Mouse (Mus musculus): ENCODE measurements around the gene Hepacam.
A peak's percentile ranks its signal among the peaks of the same experiment; 100 is the strongest.

Hepacam gene

DNA sequence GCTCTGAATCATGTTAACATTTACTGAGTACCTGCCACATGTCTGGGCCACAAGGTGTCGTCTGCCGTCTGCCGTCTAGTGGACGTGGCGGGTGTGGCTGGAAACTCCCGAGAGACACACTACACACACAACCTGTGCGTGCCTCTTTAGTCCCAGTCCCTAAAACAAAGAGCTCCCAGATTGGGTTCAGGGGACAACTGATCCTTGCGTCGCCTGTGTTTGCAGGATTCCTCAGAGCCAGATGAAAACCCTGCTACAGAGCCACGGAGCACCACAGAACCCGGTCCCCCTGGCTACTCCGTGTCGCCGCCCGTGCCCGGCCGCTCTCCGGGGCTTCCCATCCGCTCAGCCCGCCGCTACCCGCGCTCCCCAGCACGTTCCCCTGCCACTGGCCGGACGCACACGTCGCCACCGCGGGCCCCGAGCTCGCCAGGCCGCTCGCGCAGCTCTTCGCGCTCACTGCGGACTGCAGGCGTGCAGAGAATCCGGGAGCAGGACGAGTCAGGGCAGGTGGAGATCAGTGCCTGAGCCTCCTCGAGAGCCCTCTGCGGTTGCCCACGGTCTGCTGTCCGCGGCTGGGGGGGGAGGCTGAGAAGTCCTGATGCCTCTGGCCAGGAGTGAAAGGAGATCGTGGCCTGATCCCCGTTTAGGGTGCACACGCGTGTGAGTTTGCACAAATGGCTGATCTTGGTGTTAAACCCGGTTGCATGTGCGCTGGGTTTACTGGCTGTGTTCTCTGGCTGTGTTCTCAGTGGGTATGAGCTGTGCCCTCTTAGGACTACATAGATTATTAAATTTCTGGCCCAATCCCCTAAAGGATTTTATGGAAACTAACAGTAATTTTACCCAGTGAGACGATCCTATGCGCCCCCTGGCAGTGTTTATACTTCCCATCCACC lies 17.4 kb downstream of the Hepacam start:
- DNase-seq (ENCODE audit: low read depth, low spot score) = no peak

DNA sequence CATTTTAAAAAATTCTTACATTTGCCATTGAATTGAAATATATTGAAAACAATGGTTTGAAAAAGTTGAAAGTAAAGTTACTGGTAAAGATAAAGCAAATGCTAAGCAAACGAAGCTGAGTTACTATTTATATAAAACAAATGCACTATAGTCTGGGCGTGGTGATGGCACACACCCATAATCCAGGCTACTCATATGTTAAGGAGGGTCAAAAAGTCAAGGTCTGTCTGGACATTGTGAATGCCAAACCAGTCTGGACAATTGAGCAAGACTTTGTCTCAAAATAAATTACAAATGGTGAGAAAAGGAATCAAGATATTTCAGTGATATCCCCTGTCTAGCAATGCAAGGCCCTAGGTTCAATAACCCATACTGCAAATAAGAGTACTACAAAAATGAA lies 23.7 kb downstream of the Hepacam start:
- DNase-seq (ENCODE audit: low read depth, low spot score) = no peak

DNA sequence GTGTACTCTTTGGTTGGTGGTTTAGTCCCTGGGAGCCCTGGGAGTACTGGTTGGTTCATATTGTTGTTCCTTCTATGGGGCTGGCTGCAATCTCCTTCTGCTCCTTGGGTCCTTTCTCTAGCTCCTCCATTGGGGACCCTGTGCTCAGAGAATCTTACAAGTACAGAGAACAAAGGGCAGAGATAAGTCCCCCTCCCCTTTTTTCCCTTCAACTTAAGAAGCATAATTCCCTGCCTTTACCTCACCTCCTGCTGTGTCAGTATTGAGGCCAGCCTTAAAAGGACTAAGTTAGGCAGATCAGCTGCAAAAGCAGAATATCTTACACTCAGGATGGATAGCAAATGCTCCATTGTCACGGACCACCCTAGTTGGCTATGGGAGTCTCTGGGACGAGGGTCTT lies 24.9 kb downstream of the Hepacam start:
- no peak for DNase-seq (ENCODE audit: low read depth, low spot score)

DNA sequence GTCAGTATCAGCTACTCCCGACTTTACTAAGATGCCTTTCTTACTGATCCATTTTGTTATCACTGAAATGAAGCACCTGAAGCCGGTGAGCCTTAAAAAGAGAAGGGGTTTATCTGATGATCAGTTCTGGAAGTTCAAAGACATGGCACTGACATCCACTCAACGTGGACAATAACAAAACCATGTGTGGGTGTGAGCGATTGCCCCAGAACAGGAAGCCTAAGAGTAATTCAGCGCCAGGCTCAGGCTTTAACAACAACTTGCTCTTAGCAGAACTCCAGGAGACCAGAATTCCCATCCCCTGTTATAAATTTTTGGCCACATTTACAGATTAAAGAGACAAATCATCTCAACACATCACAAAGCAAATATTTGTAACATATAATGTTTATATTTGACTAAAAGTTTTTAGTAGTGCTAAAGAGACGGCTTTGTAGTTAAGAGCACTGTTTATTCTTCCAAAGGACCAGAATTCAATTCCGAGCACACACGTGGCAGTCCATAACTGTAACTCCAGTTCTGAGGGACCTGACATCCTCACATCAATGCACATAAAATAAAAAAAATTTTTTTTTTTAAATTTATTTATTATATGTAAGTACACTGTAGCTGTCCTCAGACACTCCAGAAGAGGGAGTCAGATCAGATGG lies 26.5 kb downstream of the Hepacam start:
- no peak for DNase-seq (ENCODE audit: low read depth, low spot score)

DNA sequence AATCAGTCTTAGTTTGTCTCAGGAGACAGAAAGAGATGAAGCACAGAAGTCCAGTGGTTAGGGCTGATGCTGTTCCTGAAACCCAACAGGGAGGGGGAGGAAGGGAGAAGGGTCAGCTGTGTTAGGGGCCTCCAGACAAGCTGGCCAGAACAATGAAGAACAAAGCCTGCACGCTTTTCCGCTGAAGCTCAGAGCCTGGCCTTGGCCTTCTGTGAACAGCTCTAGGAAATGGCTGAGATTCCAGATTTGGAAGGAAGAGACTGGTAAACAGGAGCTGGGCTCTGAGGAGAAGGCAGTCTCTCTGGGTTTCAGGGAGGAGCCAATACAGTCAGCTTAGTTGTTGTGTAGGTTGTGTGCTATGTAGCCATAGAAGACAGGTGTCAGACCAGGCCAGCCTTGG lies 33.4 kb downstream of the Hepacam start:
- DNase-seq (ENCODE audit: low read depth, low spot score) = no peak

DNA sequence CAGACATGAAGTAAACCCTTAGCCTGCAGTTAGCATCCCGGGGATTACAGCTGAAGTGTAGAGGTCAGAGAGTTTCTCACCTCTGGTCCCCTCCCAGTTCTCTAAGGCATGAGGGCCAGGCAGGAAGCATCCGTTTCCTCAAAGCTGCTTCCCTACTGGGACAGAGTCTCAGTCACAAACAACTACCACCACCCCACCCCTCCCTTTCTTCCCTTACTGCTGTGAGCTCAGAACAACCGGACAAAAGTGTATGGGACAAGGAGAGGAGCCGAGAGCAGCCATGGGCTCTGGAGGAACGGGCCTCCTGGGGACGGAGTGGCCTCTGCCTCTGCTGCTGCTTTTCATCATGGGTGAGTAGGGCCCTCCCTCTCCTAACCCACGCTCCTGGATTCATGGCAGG lies 34.7 kb downstream of the Hepacam start, which contains the start of gene Robo4:
Gene Robo4 (plus strand): TSS at position 96 of the 400 bp plus-strand sequence.
- DNase-seq (ENCODE audit: low read depth, low spot score) = no peak

DNA sequence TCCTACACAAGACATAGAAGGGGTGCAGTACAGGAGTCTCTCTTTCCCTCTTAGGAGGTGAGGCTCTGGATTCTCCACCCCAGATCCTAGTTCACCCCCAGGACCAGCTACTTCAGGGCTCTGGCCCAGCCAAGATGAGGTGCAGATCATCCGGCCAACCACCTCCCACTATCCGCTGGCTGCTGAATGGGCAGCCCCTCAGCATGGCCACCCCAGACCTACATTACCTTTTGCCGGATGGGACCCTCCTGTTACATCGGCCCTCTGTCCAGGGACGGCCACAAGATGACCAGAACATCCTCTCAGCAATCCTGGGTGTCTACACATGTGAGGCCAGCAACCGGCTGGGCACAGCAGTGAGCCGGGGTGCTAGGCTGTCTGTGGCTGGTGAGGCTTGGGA lies 35.4 kb downstream of the Hepacam start:
- no peak for DNase-seq (ENCODE audit: low read depth, low spot score)

DNA sequence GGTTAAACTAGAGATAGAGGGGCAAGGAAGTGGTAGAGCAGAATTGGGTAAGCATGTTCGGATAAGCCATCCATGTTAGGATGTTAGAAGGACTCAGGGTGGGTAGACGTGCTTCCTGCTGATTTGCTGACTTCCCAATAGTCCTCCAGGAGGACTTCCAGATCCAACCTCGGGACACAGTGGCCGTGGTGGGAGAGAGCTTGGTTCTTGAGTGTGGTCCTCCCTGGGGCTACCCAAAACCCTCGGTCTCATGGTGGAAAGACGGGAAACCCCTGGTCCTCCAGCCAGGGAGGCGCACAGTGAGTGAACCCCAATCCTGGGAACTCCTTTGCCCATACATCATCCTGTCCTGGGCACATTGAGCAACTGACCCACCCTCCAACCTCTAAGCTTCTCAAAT lies 35.9 kb downstream of the Hepacam start:
- DNase-seq (ENCODE audit: low read depth, low spot score) = no peak

DNA sequence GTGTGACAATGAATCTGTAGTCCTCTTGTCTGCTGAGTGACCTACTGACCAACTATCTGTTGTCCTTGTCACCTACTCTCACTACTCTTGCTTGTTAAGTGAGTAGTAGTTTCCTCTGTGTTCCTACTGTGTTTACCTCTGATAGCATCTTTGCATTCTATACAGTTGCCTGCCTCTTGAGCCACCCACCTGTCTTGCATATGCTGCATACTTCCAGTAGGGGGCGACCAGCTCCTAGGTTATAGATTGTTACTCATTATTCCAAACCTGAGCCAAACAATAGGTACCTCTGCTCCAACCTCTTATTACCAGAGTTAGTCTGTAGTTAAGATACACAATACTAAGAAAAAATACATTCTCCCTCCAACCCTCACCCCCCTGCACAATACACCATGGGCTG lies 39.2 kb downstream of the Hepacam start:
- no peak for DNase-seq (ENCODE audit: low read depth, low spot score)

DNA sequence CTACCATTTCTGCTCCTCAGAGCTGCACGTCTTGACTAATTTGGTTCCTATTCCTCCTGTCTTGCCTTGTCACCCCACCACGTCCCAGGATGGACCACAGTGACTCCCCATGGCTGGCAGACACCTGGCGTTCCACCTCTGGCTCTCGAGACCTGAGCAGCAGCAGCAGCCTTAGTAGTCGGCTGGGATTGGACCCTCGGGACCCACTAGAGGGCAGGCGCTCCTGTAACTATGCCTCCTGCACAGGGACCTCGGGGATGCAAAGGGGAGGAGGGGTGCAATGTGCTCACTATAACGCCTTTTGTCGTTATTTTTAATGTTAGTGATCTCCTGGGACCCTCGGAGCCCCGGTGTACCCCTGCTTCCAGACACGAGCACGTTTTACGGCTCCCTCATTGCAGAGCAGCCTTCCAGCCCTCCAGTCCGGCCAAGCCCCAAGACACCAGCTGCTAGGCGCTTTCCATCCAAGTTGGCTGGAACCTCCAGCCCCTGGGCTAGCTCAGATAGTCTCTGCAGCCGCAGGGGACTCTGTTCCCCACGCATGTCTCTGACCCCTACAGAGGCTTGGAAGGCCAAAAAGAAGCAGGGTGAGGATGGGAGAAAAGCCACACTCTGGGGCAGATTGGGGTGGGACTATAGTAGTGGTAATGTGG lies 40.8 kb downstream of the Hepacam start:
- DNase-seq (ENCODE audit: low read depth, low spot score) = no peak

DNA sequence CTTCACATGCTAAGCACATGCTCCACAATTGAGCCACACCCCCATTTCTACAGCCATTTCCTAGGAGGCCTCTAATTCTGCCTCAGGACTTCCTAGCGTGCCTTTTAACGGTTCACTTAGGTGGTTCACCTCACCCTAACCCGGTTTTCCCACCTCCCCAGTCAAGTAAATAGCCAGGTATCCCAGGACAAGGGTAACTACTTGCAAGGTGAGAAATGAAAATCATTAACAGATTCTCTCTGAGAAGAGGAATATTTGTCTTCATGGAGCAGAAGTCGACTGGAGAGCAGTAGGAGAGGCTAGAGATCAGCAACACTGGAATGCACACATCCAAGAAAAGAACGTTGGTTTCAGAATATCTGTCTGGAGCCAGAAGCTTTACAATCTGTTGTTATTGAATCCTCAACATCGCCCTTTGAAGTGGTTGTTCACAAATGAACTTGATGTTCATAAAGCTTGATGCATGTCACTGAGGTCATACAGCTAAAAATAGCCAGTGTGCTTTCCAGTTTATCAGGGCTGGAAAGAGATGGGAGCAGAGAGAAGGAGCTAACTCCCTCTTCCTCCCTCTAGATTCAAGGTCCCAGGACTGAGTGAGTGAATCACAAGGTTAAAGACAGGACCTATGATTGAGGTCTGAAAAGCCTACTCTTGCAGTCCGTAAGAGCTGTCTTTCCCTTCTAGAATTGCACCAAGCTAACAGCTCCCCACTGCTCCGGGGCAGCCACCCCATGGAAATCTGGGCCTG lies 42.7 kb downstream of the Hepacam start:
- DNase-seq (ENCODE audit: low read depth, low spot score) = no peak

DNA sequence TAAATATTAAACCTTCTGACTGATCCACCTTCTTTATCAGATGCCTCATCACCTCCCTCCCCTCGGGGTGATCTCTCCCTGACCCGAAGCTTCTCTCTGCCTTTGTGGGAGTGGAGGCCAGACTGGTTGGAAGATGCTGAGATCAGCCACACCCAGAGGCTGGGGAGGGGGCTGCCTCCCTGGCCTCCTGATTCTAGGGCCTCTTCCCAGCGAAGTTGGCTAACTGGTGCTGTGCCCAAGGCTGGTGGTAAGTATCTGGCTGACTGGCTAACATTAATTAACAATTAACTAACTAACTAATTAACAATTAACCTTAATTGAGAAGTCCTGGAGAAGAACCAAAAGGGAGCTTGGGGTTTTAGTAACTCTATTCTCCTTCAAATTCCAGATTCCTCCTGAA lies 45.8 kb downstream of the Hepacam start:
- DNase-seq (ENCODE audit: low read depth, low spot score) = no peak

DNA sequence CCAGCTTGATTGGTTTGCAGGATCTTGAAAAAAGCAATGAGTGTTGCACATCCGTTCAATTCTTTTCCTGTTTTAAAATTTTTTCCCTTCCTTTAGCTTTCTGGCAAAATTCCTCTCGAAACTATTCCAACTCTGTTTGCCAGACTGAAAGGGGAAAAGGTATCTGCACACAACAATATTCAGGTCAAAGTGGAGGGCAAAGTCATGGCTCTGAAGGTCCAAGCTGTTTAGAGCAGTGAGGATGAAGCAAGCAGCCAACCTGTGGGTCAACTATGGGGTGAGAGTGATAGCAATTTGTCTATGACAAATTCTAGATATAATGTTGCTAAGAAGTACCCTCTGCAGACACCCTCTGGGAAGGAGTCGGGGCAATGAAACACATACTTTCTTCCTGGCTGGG lies 47.5 kb downstream of the Hepacam start:
- no peak for DNase-seq (ENCODE audit: low read depth, low spot score)

DNA sequence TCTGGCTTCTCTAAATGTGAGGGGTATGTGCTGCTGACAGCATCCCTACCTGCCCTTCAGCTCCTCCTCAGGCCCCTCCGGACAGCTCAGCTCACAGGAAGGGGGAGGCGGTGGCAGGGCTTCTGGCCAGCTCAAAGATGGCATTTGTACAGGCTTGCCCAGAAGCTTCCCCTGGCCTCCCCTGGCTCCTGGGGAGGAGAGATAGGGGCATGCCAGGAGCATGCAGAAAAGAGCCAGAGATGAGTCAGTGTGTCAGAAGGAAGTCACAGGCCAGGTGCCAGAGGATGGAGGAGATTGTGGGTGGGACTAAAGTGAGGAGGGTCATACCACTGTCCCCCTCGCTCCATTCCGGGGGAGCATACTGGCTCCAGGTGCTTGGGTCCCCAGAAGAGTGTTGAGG lies 51.6 kb downstream of the Hepacam start:
- no peak for DNase-seq (ENCODE audit: low read depth, low spot score)

DNA sequence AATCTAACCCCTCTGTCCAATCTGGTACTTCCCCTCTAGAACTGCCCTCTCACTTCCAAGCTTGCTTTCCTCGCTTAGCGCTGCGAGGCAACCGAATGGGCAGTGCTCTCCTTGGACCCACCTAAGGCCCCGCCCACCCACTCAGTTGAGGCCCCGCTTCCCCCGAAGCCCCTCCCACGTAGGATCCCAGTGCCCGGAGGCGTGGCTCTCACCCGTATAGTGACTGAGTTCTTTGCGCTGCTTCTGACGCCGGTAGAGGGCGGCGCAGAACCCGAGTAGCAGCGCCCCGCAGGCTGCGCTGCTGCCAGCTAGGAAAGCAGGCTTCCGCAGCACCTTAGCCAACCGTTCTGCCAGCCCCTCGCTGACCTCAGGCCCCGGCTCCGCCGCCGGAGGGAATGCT lies 53.5 kb downstream of the Hepacam start:
- no peak for DNase-seq (ENCODE audit: low read depth, low spot score)

DNA sequence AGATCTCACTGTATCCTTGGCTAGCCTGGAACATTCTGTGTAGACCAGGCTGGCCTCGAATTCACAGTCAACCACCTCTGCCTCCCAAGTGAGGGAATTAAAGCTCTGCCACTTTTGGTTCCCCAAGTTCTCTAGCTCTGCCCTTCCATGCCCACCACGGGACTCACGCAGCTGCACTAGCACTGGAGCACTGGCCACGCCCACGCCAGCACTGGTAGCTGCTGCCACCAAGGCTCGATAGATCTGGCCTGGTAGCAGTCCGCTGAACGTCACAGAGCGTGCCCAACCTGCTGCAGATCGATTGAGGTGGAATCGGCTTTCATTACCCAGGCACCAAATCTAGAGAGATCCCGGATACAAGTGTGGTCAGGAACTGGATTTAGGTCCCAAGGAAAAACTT lies 54.1 kb downstream of the Hepacam start:
- DNase-seq (ENCODE audit: low read depth, low spot score) = no peak

DNA sequence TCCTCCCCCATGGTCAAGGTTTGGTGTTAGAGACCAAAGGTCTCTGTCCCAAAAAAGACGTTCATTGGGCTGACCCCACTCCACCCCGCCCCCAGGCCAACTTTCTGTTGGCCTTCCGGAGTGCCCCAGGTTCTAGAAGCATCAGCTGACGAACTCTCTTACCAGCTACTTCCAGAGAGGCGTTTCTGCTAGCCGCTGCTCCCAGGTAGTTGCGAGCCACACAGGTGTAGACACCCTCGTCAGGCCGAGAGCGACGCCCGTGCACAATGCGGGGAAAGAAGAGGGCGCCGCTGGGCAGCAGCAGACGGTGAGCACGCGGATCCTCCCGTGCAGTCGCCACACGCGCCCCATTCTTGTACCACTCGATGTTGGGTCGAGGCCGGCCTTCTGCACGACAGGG lies 62.2 kb downstream of the Hepacam start:
- no peak for DNase-seq (ENCODE audit: low read depth, low spot score)

DNA sequence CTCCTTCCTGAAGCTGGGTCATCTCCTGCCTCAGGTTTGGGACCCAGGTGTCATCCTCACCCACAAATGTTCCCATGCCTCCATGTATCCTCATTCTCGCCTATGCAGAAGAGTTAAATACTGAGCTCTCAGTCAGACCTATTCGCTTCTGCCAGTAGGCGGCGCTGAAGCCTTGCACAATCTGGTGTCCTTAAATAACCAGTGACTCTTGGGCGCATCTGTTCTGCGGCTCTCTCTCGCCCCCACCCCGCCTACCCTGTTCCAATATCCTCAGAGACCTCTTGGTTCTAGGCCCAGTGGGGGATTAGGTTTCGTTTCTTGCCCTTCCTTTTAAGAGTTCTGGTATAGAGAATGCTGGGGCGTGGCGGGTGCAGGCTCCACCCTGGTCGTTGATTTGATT lies 63.4 kb downstream of the Hepacam start:
- DNase-seq (ENCODE audit: low read depth, low spot score) = peak; percentile 56

DNA sequence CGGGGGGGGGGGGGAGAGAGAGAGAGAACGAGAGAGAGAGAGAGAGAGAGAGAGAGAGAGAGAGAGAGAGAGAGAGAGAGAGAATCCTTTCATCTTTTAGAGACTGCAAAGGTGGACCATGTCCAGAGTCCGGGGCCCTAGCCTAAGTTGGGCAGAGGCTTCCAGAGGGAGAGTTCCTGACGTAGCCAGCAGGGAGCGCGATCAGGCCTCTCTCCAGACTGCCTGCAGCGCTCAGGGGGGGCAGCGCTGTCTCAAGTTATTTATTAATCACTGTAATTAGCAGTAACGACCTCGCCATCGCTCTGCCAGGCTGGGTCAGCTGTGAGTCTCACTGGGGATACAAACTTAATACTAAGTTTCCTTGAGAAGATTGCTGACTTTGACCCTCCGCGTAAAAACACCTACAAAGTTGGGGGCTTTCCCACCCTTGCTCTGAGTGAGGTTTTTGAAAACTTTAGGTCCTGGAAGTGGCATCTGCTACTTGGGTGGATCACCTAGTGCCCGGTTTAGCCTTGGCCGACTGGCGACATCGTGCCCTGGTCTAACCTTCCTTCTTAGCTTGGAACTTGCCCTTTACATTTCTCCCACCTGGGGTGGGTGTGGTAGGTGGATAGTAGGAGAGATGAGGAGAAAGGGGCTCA lies 65.0 kb downstream of the Hepacam start:
- DNase-seq (ENCODE audit: low read depth, low spot score) = no peak

DNA sequence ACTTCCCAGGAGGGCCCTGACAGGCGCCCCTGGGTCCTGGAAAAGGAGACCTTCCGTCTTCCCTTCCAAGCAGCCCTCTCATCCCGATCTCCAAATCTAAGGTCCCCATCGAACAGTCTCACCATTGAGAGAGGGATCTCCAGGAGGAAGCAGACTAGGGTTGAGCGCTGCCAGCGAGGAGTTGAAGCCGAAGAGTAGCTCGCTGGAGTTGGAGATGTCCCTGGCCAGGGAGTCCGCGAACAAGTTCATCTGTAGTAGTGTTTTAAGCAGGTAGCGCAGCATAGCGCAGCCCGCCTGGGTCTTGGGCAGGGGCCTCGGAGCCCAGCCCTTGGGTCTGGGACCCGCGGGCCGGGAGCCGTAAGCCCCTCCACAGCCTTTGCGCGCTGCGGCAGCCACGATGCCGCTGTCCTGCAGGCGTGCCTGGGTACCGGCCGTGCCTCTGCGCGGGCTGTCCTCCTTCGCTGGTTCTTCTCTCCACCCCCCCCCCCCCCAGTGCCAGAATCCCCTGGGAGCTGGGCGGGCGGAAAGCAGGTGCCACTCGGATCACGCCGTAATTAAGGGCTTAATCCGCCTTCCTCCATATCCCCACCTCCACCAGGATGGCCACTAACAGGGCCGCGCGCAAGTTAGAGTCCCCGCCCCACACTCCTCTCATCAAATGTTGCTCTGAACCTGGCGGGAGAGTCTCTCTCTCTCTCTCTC lies 65.7 kb downstream of the Hepacam start, which contains the start of gene Robo3:
Gene Robo3 (minus strand): TSS at position 527 of the 702 bp plus-strand sequence.
- no peak for DNase-seq (ENCODE audit: low read depth, low spot score)
